Mouse (Mus musculus): ENCODE measurements at regions not wholly inside any gene's neighbourhood (a gene's known extent, or its start where the extent isn't known, plus 50 kb on each side); places are given as distances from the start of the nearest gene placed in this dataset.
A peak's percentile ranks its signal among the peaks of the same experiment; 100 is the strongest.

DNA sequence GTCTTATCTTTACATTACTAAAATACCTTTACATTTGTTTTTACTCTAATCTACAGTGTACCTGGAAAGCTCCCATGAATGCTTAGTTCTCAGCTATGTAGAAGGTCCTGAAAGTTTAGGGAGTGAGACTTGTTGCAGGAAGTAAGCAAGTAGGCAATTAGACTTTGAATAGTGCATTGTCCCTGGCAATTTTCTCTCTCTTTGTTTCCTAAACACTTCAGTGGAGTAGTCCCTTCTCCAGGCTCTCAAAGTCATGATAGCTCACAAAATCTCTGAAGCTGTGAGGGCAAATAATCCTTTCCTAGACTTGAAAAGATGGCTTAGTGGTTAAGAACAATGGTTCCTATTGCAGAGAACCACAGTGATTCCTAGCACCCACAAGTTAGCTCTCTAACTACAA is 495.2 kb upstream of the 1700015G11Rik start:
- H3K27ac ChIP-seq, result no peak overlapping the region
- no peak for DNase-seq (ENCODE audit: low spot score in 2 of 2)
- no peak for TF ChIP-seq CTCF (conservative IDR thresholded peaks at IDR 0.05)
- no peak overlapping the region for H3K4me3 ChIP-seq

DNA sequence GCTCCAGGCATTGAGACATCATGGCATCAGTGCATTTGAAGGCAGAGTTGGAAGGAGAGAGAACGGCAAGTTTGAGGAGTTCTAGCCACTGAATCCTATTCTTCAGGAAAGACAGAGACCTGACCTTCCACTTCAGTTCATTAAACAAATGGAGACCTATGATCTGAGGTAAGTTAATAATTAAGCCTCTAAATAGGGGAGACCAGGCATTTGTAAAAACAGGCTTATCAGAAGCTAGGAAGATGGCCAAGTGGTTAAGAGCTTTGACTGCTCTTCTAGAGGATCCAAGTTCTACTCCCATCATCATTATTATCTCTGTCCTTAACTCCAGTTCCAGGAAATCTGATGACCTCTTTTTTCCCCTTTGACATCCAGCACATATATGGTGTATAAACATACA is 492.5 kb upstream of the 1700015G11Rik start:
- TF ChIP-seq CTCF (conservative IDR thresholded peaks at IDR 0.05), result no peak
- H3K4me3 ChIP-seq, result no peak overlapping the region
- no peak for DNase-seq (ENCODE audit: low spot score in 2 of 2)
- no peak overlapping the region for H3K27ac ChIP-seq

DNA sequence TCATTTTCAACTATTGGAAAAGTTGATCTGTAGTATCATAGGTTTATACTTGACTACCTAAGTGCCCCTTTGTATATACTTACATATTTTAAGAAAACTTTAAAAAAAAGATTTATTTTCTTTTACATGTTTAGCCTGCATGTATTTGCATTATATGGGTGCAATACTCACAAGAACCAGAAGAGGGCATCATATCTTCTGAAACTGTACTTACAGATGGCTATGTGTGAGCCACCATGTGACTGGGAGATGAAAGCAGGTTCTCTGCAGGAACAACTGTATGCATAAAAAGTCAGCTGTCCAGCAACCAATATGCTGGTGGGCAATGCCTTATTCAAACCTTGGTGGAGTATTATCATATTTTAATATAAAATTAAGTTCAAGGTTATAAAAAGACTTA is 451.6 kb upstream of the 1700015G11Rik start:
- H3K4me3 ChIP-seq, result no peak overlapping the region
- H3K27ac ChIP-seq, result no peak overlapping the region
- no peak for DNase-seq (ENCODE audit: low spot score in 2 of 2)
- TF ChIP-seq CTCF (conservative IDR thresholded peaks at IDR 0.05), result peak; percentile 60

DNA sequence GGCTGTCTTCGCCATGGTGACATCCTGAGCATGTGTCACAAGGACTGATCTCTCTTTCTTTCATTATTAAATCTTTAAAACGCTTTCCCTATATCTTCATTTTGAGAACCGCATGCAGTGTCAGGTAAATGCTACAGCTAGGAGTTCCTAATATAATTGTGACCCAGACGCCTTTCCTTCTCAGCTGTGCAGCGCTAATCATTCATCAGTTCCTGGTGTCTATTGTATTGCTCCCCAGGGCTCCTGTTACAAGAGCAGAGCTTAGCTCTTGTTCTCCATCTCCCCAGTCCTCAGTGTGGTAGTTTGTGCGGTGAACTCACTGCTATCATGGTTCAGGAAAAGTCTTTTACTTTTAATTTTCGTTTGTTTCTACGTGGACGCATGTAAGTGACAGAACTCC is 451.1 kb upstream of the 1700015G11Rik start:
- DNase-seq (ENCODE audit: low spot score in 2 of 2), result no peak
- H3K4me3 ChIP-seq, result no peak overlapping the region

More for the DNA sequence above, 451.1 kb upstream of the 1700015G11Rik start:
- no peak overlapping the region for H3K27ac ChIP-seq
- no peak for TF ChIP-seq CTCF (conservative IDR thresholded peaks at IDR 0.05)

Measured in layer of hippocampus, adult 2 months (tissue).